Mouse (Mus musculus) E14TG2a.4 (cell line): ENCODE results near the gene Tmem59.

Source experiments
- CTCF ChIP-seq: conservative IDR thresholded peaks from 2 replicates; pipeline ENCODE4 v1.5.1; 2014; ENCODE audit warnings: low read length
- NANOG ChIP-seq: IDR thresholded peaks from 2 replicates; pipeline ENCODE4 v1.6.1; 2014; ENCODE audit warnings: borderline replicate concordance, low read length, mixed read lengths
- POU5F1 ChIP-seq: IDR thresholded peaks from 2 replicates; pipeline ENCODE4 v1.6.1; 2014; ENCODE audit warnings: low read length, borderline replicate concordance

- TF ChIP-seq CTCF = no peak
- TF ChIP-seq NANOG = no peak
- no peak for TF ChIP-seq POU5F1
Measured at GRCm38 (mm10) chr4:107232219-107232618, 54.0 kb downstream of the Tmem59 start.
